Comparison of ENCODE assay signal across 31 mouse cellular contexts in the genomic region with DNA sequence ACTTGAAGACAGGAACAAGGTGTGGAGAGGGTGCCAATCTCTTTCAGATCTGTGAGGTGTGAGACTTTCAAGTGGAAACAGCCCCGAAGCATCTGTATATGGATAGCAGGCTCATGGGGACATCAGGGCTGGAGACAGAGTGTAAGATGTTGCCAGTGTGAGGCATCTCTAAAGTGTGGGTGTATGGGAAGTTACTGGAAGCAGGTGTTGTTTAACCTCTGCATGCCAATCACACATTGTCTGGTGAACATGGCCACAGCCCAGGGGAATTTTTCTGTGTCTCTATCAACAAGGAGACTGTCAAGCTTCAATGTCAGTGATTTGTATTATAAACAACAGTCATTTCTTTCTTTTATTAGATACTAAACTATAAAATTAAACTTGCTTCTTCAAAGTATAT.
"Had no signal": no experiment of that assay in that cellular context is flagged by ENCODE, and none has a peak within 500 bp of the region (broad histone marks: within the 10 kb centered on the region; RNA-seq: fewer than 3 reads in every experiment).

No protein-coding gene starts in this region.

- DNase-seq: heart, postnatal 10 days; heart, postnatal 14 days; heart, postnatal 36 days; heart, postnatal 4 days; kidney, adult 11 months; kidney, adult 18-20 months; kidney, adult 2 months; kidney, adult 8-10 months; kidney, adult 9 months; kidney, postnatal 10 days; kidney, postnatal 14 days; kidney, postnatal 25 days; kidney, postnatal 36 days; kidney, postnatal 4 days; layer of hippocampus, adult 9-11 months; layer of hippocampus, postnatal 36 days had no signal

- H3K27ac ChIP-seq: heart, embryonic 13.5 days; heart, embryonic 15.5 days; hindbrain, embryonic 10.5 days; hindbrain, embryonic 12.5 days; hindbrain, embryonic 13.5 days; hindbrain, embryonic 14.5 days; hindbrain, embryonic 15.5 days; hindbrain, postnatal 0 days; intestine, embryonic 15.5 days; kidney, embryonic 15.5 days; kidney, postnatal 0 days; layer of hippocampus, adult 2 months; left cerebral cortex, adult 2 months had no signal

- H3K27me3 ChIP-seq: heart, embryonic 12.5 days; hindbrain, embryonic 12.5 days; hindbrain, embryonic 13.5 days; hindbrain, embryonic 15.5 days; intestine, embryonic 15.5 days; kidney, embryonic 15.5 days had no signal

- H3K36me3 ChIP-seq: heart, embryonic 12.5 days; heart, embryonic 13.5 days; heart, embryonic 15.5 days; hindbrain, embryonic 10.5 days; hindbrain, embryonic 12.5 days; hindbrain, embryonic 13.5 days; hindbrain, embryonic 15.5 days; intestine, embryonic 15.5 days; kidney, embryonic 15.5 days had no signal

- H3K4me1 ChIP-seq: heart, embryonic 15.5 days; hindbrain, embryonic 10.5 days; kidney, embryonic 15.5 days had no signal

- H3K4me2 ChIP-seq: heart, embryonic 11.5 days; heart, embryonic 12.5 days; heart, embryonic 13.5 days; heart, embryonic 15.5 days; hindbrain, embryonic 12.5 days; hindbrain, embryonic 13.5 days; hindbrain, embryonic 14.5 days; hindbrain, embryonic 15.5 days; intestine, embryonic 15.5 days; kidney, embryonic 15.5 days had no signal

- H3K9ac ChIP-seq: heart, embryonic 12.5 days; heart, embryonic 13.5 days; heart, embryonic 15.5 days; hindbrain, embryonic 12.5 days; hindbrain, embryonic 13.5 days; hindbrain, embryonic 14.5 days; hindbrain, embryonic 15.5 days; intestine, embryonic 15.5 days; kidney, embryonic 15.5 days had no signal

- H3K4me3 ChIP-seq: heart, embryonic 12.5 days; heart, embryonic 13.5 days; heart, embryonic 15.5 days; hindbrain, embryonic 10.5 days; hindbrain, embryonic 12.5 days; hindbrain, embryonic 13.5 days; hindbrain, embryonic 15.5 days; intestine, embryonic 15.5 days; kidney, embryonic 15.5 days; layer of hippocampus, adult 2 months; left cerebral cortex, adult 2 months had no signal
